Mouse (Mus musculus) stomach, postnatal 0 days (tissue): Measurements from ENCODE around the gene Vrk1. TPM values are rescaled to one million over a fixed set of nuclear protein-coding genes. Genes with fewer than 3 reads are reported as not detected.
A peak's percentile ranks its signal among the peaks of the same experiment; 100 is the strongest.

ENCODE experiments used
- ATAC-seq: fragments of 200-750 bp; cut with Nextera tagmentation; 2 replicates; pipeline ENCODE4 v1.8.0; 2017; ENCODE audit not compliant: low FRiP score, low TSS enrichment
- DNase-seq: peaks from one replicate; pipeline ENCODE4 v3.0.0-alpha.2; 2016; ENCODE audit warnings: low spot score
- H3K27ac ChIP-seq: fragments of 300-500 bp; sonication (generic); replicated peaks from 2 replicates; pipeline ENCODE4 v1.5.1; 2014; ENCODE audit warnings: mild to moderate bottlenecking, control low read depth
- H3K27me3 ChIP-seq: fragments of 300-500 bp; sonication (generic); 2 replicates; pipeline ENCODE4 v1.6.1; 2014; ENCODE audit warnings: low read length; ENCODE audit not compliant: control insufficient read depth, insufficient read depth
- H3K36me3 ChIP-seq: fragments of 300-500 bp; sonication (generic); 2 replicates; pipeline ENCODE4 v1.6.1; 2014; ENCODE audit warnings: low read length, mixed read lengths; ENCODE audit not compliant: control insufficient read depth, insufficient read depth
- H3K4me1 ChIP-seq: fragments of 300-500 bp; sonication (generic); replicated peaks from 2 replicates; pipeline ENCODE4 v1.6.1; 2014; ENCODE audit warnings: antibody characterized with exemption; ENCODE audit not compliant: control insufficient read depth, insufficient read depth
- H3K4me2 ChIP-seq: fragments of 300-500 bp; sonication (generic); replicated peaks from 2 replicates; pipeline ENCODE4 v1.6.1; 2014; ENCODE audit warnings: low read depth, mild to moderate bottlenecking, control low read depth, moderate library complexity
- H3K4me3 ChIP-seq: fragments of 300-500 bp; sonication (generic); 2 replicates; pipeline ENCODE4 v1.5.1; 2014; ENCODE audit warnings: low read depth, low read length, control low read depth
- H3K9ac ChIP-seq: fragments of 300-500 bp; sonication (generic); 2 replicates; pipeline ENCODE4 v1.6.1; 2014; ENCODE audit warnings: mild to moderate bottlenecking, low read length, control low read depth, mixed read lengths
- H3K9me3 ChIP-seq: fragments of 300-500 bp; sonication (generic); 2 replicates; pipeline ENCODE4 v1.6.1; 2016; ENCODE audit warnings: low read length; ENCODE audit not compliant: control insufficient read depth
- CTCF ChIP-seq: IDR thresholded peaks from 2 replicates; pipeline ENCODE4 v1.5.1; 2016; ENCODE audit warnings: antibody characterized with exemption, low read depth, mild to moderate bottlenecking, moderate library complexity
- EP300 ChIP-seq: optimal IDR thresholded peaks from 2 replicates; pipeline ENCODE3; 2016; ENCODE audit warnings: antibody characterized with exemption
- WGBS: fragments of 180-500 bp; shearing (Covaris S2); extraction: QIAGEN DNeasy Blood & Tissue Kit; methylation state at CpG from one replicate; pipeline ENCODE4 v1.1.7; 2014; 5-methylcytosine and 5-hydroxymethylcytosine counted together
- polyA plus RNA-seq: library from polyadenylated mRNA; unstranded; fragments of >200 nt; fragmentation: Nextera tagmentation; extraction: Ambion mirVana; gene quantifications from 2 replicates; pipeline ENCODE4 v1.2.1, GENCODE M21; 2015

Gene Vrk1
- polyA plus RNA-seq, 1 experiment from 2014 or later = 26.7 TPM

- no peak overlapping the region for H3K9ac ChIP-seq
- H3K4me2 ChIP-seq = no peak overlapping the region
- no peaks in the 10 kb centered on the region for H3K27me3 ChIP-seq
- ATAC-seq (no peak), DNase-seq (no peak)
- 87% methylated on average over 9 of the region's 9 CpGs for WGBS
- H3K27ac ChIP-seq = no peak overlapping the region
- H3K9me3 ChIP-seq = no peaks in the 10 kb centered on the region
- H3K36me3 ChIP-seq = no peaks in the 10 kb centered on the region
- no peak for TF ChIP-seq CTCF
- TF ChIP-seq EP300 = no peak
- no peak overlapping the region for H3K4me3 ChIP-seq
- no peaks in the 10 kb centered on the region for H3K4me1 ChIP-seq
Measured at GRCm38 (mm10) chr12:106023652-106024051, 13.6 kb downstream of the Vrk1 start.

DNA sequence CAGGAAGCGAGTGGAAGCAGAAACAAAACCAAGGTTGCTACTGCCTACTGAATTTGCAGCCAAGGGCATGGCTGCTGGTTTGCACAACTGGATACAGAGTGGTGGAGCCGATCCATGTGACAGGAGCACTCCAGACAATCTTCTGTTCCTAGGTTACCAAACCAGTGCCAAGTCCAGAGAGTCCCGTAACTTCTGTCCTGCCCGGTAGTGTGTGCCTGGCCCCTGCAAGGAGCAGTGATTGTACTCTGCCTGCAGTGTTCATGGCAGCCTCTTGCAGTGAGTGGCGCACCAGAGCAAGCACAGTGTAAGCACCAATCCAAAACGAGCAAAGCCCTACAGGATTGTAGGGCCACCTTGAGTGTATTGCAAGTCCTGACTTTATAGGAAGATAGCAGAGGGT is 15.4 kb downstream of the Vrk1 start:
- Histone ChIP-seq H3K36me3 (no peaks in the 10 kb centered on the region), H3K9ac (no peak overlapping the region), H3K27me3 (no peaks in the 10 kb centered on the region), H3K27ac (no peak overlapping the region), H3K4me1 (no peaks in the 10 kb centered on the region), H3K4me2 (no peak overlapping the region), H3K4me3 (no peak overlapping the region), H3K9me3 (no peaks in the 10 kb centered on the region)
- TF ChIP-seq CTCF (peak; percentile 34), EP300 (no peak)
- no peak for DNase-seq
- WGBS = 84% methylated on average over 6 of the region's 6 CpGs
- ATAC-seq = peak; percentile 53; the same call in 1 of the 2 replicates

GRCm38 (mm10) chr12:106026385-106027134 is 16.5 kb downstream of the Vrk1 start:
- no peak overlapping the region for H3K4me3 ChIP-seq
- 79% methylated on average over 16 of the region's 16 CpGs for WGBS
- DNase-seq (no peak), ATAC-seq (no peak)
- no peaks in the 10 kb centered on the region for H3K36me3 ChIP-seq
- H3K4me2 ChIP-seq = no peak overlapping the region
- no peaks in the 10 kb centered on the region for H3K27me3 ChIP-seq
- no peak overlapping the region for H3K9ac ChIP-seq
- no peaks in the 10 kb centered on the region for H3K4me1 ChIP-seq
- TF ChIP-seq EP300 = no peak
- no peak for TF ChIP-seq CTCF
- no peak overlapping the region for H3K27ac ChIP-seq
- no peaks in the 10 kb centered on the region for H3K9me3 ChIP-seq

- no peak overlapping the region for H3K9ac ChIP-seq
- ATAC-seq = no peak
Measured at GRCm38 (mm10) chr12:106027372-106027771, 17.3 kb downstream of the Vrk1 start.

GRCm38 (mm10) chr12:106029582-106029981 is 19.6 kb downstream of the Vrk1 start:
- ATAC-seq (no peak), DNase-seq (no peak)
- Histone ChIP-seq H3K36me3 (no peaks in the 10 kb centered on the region), H3K4me1 (no peaks in the 10 kb centered on the region), H3K27ac (no peak overlapping the region), H3K9me3 (no peaks in the 10 kb centered on the region), H3K9ac (no peak overlapping the region), H3K4me3 (no peak overlapping the region), H3K27me3 (no peaks in the 10 kb centered on the region), H3K4me2 (no peak overlapping the region)
- 71% methylated on average over 2 of the region's 2 CpGs for WGBS
- TF ChIP-seq EP300 = no peak
- no peak for TF ChIP-seq CTCF

More at GRCm38 (mm10) chr12:106027372-106027771, 17.3 kb downstream of the Vrk1 start:
- Histone ChIP-seq H3K36me3 (no peaks in the 10 kb centered on the region), H3K4me2 (no peak overlapping the region), H3K27me3 (no peaks in the 10 kb centered on the region), H3K9me3 (no peaks in the 10 kb centered on the region), H3K4me1 (no peaks in the 10 kb centered on the region), H3K4me3 (no peak overlapping the region), H3K27ac (no peak overlapping the region)
- 69% methylated on average over 5 of the region's 5 CpGs for WGBS
- no peak for DNase-seq
- no peak for TF ChIP-seq CTCF
- TF ChIP-seq EP300 = no peak

- Histone ChIP-seq H3K4me1 (no peaks in the 10 kb centered on the region), H3K9ac (no peak overlapping the region), H3K9me3 (no peaks in the 10 kb centered on the region), H3K4me2 (no peak overlapping the region), H3K27ac (no peak overlapping the region), H3K36me3 (no peaks in the 10 kb centered on the region), H3K27me3 (no peaks in the 10 kb centered on the region), H3K4me3 (no peak overlapping the region)
- DNase-seq (no peak), ATAC-seq (no peak)
- TF ChIP-seq EP300 (no peak), CTCF (no peak)
- WGBS = 75% methylated on average over 7 of the region's 7 CpGs
Measured at GRCm38 (mm10) chr12:106030146-106030745, 20.2 kb downstream of the Vrk1 start.
